Mouse (Mus musculus): ENCODE data around the gene Cadm3. TPM values are rescaled to one million over a fixed set of nuclear protein-coding genes. Genes with fewer than 3 reads are reported as not detected.

Gene Cadm3
- total and polyA plus RNA-seq, 3 experiments, result 0.44 TPM; not detected in 2

DNA sequence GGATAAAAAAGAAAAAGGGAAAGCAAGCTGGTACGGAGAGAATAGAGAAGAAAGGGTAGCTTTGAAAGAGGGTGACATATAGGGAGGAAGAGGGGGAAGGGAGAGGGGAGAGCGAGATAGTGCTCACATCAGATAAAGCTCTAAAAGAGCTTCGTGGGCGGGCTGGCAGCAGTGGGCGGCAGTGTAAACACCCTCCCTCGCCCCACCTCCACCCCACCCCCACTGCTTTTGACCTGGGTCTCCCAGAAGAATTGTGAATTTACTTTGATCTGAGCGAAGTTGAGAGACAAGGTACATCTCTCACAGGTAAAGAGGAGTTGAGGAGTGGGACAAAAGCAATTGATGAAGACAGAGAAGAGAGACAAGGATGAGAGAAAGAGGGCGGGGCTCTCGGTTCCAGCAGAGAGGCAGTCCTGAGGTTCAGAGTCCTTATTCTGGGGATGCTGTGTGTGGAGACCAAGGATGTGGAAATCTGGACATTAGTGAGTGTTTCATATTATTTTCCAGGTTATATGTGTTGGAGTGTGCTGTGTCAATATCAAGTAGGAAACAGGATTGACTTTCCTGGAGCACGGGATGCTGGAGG is 17.0 kb downstream of the Cadm3 start, which contains the start of gene Aim2:
Aim2 (plus strand) TSS at position 508 of the 586 bp plus-strand sequence.
- Histone ChIP-seq H3K27me3 (ENCODE audit: insufficient read depth, low read length) (no peaks in the 10 kb centered on the region), H3K4me1 (ENCODE audit: insufficient read depth, low read depth, low read length) (peaks cover 2% of the 10 kb centered on the region; the same call in 1 of the 2 replicates), H3K36me3 (replicated peaks) (no peaks in the 10 kb centered on the region), H3K9me3 (replicated peaks) (peaks cover 15% of the 10 kb centered on the region), H3K4me3 (ENCODE audit: low read depth, low read length) (no peak within 1 kb of the TSS; the same call in 1 of the 2 replicates)
- TF ChIP-seq GATA1 (IDR thresholded peaks at IDR 0.05; ENCODE audit: borderline replicate concordance, low read length) (no peak), POLR2AphosphoS5 (IDR thresholded peaks at IDR 0.05; ENCODE audit: insufficient replicate concordance, low read depth, low read length) (no peak), CTCF (IDR thresholded peaks at IDR 0.05; ENCODE audit: low read depth, low read length) (no peak), TAL1 (conservative IDR thresholded peaks at IDR 0.05; ENCODE audit: low read depth, low read length) (no peak), GATA2 (IDR thresholded peaks at IDR 0.05; ENCODE audit: borderline replicate concordance, low read depth, low read length) (no peak)
- no peak for ATAC-seq (ENCODE audit: extremely low read depth, insufficient number of reproducible peaks, low FRiP score, poor library complexity, severe bottlenecking)
- DNase-seq (ENCODE audit: low spot score), result no peak

DNA sequence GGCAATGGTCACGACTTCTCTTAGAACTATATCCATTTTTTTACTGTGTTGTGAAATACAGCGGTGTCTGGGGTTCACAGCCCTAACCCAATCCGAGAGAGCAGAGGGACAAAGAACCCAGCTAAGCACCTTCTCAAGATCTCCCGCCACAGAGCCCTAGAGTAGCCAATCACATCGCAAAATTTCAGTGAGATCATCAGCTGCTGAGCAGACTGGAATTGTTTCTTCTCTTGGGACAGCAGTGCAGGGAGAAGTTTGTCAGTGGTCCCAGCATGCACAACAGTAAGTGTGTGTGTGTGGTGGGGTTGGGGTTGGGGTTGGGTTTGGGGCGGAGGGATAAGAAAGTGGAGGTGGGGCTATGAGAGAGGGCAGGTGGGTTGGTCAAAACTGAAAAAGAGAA is 17.5 kb downstream of the Cadm3 start:
- ATAC-seq (ENCODE audit: extremely low read depth, insufficient number of reproducible peaks, low FRiP score, poor library complexity, severe bottlenecking) (peak; percentile 51), DNase-seq (ENCODE audit: low spot score) (peak; percentile 23)
- peaks cover 2% of the 10 kb centered on the region; the same call in 1 of the 2 replicates for H3K4me1 ChIP-seq (ENCODE audit: insufficient read depth, low read depth, low read length)
- TF ChIP-seq GATA1 (IDR thresholded peaks at IDR 0.05; ENCODE audit: borderline replicate concordance, low read length) (no peak), GATA2 (IDR thresholded peaks at IDR 0.05; ENCODE audit: borderline replicate concordance, low read depth, low read length) (no peak), CTCF (IDR thresholded peaks at IDR 0.05; ENCODE audit: low read depth, low read length) (no peak), POLR2AphosphoS5 (IDR thresholded peaks at IDR 0.05; ENCODE audit: insufficient replicate concordance, low read depth, low read length) (no peak), TAL1 (conservative IDR thresholded peaks at IDR 0.05; ENCODE audit: low read depth, low read length) (no peak)
- H3K36me3 ChIP-seq (replicated peaks), result no peaks in the 10 kb centered on the region
- H3K9me3 ChIP-seq (replicated peaks), result peaks cover 14% of the 10 kb centered on the region
- no peak overlapping the region; the same call in 1 of the 2 replicates for H3K4me3 ChIP-seq (ENCODE audit: low read depth, low read length)
- no peaks in the 10 kb centered on the region for H3K27me3 ChIP-seq (ENCODE audit: insufficient read depth, low read length)

DNA sequence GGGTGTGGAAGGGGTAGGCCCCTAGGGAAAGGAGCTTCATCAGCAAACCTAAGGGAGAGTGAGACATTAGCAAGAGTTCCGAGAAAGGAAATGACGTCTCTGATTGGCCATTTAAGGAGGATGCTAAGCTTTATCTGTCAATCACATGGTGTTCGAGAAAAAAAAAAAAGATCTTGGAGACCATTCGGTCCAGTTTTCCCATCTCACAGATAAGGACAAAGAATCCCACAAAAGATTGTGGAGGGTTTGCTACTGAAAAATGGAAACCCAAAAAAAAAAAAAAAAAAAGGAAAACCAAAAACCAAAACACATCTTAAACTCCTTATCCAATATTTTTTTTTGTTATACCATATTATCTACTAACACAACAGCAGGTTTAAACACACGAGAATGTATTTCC is 18.3 kb downstream of the Cadm3 start:
- no peak overlapping the region for H3K4me3 ChIP-seq (ENCODE audit: low read depth, low read length)
- ATAC-seq (ENCODE audit: extremely low read depth, insufficient number of reproducible peaks, low FRiP score, poor library complexity, severe bottlenecking) (no peak), DNase-seq (ENCODE audit: low spot score) (no peak)
- H3K4me1 ChIP-seq (ENCODE audit: insufficient read depth, low read depth, low read length), result peaks cover 2% of the 10 kb centered on the region; the same call in 1 of the 2 replicates
- peaks cover 15% of the 10 kb centered on the region; the same call in 1 of the 2 replicates for H3K9me3 ChIP-seq (replicated peaks)
- TF ChIP-seq POLR2AphosphoS5 (IDR thresholded peaks at IDR 0.05; ENCODE audit: insufficient replicate concordance, low read depth, low read length) (no peak), TAL1 (conservative IDR thresholded peaks at IDR 0.05; ENCODE audit: low read depth, low read length) (no peak)
- no peaks in the 10 kb centered on the region for H3K27me3 ChIP-seq (ENCODE audit: insufficient read depth, low read length)
- H3K36me3 ChIP-seq (replicated peaks), result no peaks in the 10 kb centered on the region

DNA sequence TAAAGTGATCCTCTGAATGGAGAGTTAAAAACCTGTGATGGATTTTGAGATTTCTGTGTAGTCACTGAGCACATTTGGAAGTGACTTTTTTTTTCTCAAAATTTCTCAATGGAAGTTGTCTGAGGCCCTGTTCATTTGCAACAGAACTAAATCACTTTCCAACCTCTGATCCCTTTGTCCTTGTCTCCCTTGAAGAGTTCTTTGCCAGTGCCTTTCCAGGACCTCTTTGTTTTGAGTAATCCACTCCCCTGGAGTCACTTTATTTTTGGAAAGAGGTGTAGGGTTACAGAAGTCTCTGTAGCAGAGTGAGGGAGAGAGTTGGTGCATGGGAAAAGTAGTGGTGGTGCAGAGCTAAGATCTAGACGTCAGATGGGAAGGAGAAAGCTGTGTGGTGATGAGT is 19.0 kb downstream of the Cadm3 start:
- no peak for DNase-seq (ENCODE audit: low spot score)
- H3K4me3 ChIP-seq (ENCODE audit: low read depth, low read length), result no peak overlapping the region
- no peaks in the 10 kb centered on the region for H3K27me3 ChIP-seq (ENCODE audit: insufficient read depth, low read length)
- ATAC-seq (ENCODE audit: extremely low read depth, insufficient number of reproducible peaks, low FRiP score, poor library complexity, severe bottlenecking), result no peak
- H3K36me3 ChIP-seq (replicated peaks), result no peaks in the 10 kb centered on the region
- peaks cover 15% of the 10 kb centered on the region; the same call in 1 of the 2 replicates for H3K9me3 ChIP-seq (replicated peaks)
- H3K4me1 ChIP-seq (ENCODE audit: insufficient read depth, low read depth, low read length), result peaks cover 2% of the 10 kb centered on the region; the same call in 1 of the 2 replicates
- TF ChIP-seq GATA1 (IDR thresholded peaks at IDR 0.05; ENCODE audit: borderline replicate concordance, low read length) (no peak), TAL1 (conservative IDR thresholded peaks at IDR 0.05; ENCODE audit: low read depth, low read length) (no peak), CTCF (IDR thresholded peaks at IDR 0.05; ENCODE audit: low read depth, low read length) (no peak), POLR2AphosphoS5 (IDR thresholded peaks at IDR 0.05; ENCODE audit: insufficient replicate concordance, low read depth, low read length) (no peak), GATA2 (IDR thresholded peaks at IDR 0.05; ENCODE audit: borderline replicate concordance, low read depth, low read length) (no peak)

DNA sequence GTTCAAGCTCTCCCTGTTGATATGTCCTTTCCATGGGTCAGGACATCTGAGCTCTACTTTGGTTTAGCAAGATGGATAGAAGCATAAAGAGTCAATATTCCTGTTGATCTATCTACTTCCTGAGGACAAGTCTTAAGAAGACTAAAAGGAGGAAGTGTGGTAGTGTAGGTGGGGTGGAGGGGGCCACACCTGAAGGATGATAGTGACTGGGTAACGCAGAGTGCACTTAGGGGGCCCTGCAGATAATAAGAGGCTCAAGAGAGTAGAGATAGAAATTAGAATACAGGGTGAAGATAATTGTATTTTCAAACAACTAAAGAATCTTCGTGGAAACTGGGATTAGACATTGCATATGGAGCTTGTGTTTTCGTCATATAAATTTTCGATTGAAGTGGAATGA is 22.4 kb downstream of the Cadm3 start:
- Histone ChIP-seq H3K4me1 (ENCODE audit: insufficient read depth, low read depth, low read length) (no peaks in the 10 kb centered on the region; the same call in 1 of the 2 replicates), H3K4me3 (ENCODE audit: low read depth, low read length) (no peak overlapping the region), H3K27me3 (ENCODE audit: insufficient read depth, low read length) (no peaks in the 10 kb centered on the region), H3K36me3 (replicated peaks) (no peaks in the 10 kb centered on the region), H3K9me3 (replicated peaks) (peaks cover 27% of the 10 kb centered on the region)
- TF ChIP-seq GATA1 (IDR thresholded peaks at IDR 0.05; ENCODE audit: borderline replicate concordance, low read length), result no peak
- no peak for TF ChIP-seq TAL1 (conservative IDR thresholded peaks at IDR 0.05; ENCODE audit: low read depth, low read length)
- no peak for TF ChIP-seq CTCF (IDR thresholded peaks at IDR 0.05; ENCODE audit: low read depth, low read length)
- TF ChIP-seq GATA2 (IDR thresholded peaks at IDR 0.05; ENCODE audit: borderline replicate concordance, low read depth, low read length), result no peak
- no peak for DNase-seq (ENCODE audit: low spot score)
- no peak for ATAC-seq (ENCODE audit: extremely low read depth, insufficient number of reproducible peaks, low FRiP score, poor library complexity, severe bottlenecking)

DNA sequence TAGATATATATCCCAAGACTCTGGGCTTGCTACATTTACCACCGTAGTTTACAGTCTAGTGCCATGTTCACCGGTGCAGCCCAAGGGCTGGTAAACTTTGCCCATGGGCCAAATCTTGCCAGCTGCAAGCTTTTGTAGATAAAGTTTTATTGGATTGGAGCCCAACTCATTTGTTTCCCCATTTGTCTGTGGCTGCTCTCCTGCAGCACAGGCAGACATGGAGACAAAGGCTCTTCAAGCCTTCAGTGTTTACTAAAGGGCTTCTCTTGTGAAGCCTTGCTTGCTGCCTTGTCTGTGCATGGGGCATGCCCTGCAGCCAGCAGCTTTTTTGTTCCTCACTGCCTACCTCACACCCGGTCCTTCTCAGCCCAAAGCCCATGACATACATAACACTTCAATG is 23.6 kb downstream of the Cadm3 start:
- ATAC-seq (ENCODE audit: extremely low read depth, insufficient number of reproducible peaks, low FRiP score, poor library complexity, severe bottlenecking) (no peak), DNase-seq (ENCODE audit: low spot score) (no peak)
- H3K4me1 ChIP-seq (ENCODE audit: insufficient read depth, low read depth, low read length), result no peaks in the 10 kb centered on the region; the same call in 1 of the 2 replicates

More for the DNA sequence above, 23.6 kb downstream of the Cadm3 start:
- TF ChIP-seq POLR2AphosphoS5 (IDR thresholded peaks at IDR 0.05; ENCODE audit: insufficient replicate concordance, low read depth, low read length) (no peak), CTCF (IDR thresholded peaks at IDR 0.05; ENCODE audit: low read depth, low read length) (no peak), GATA1 (IDR thresholded peaks at IDR 0.05; ENCODE audit: borderline replicate concordance, low read length) (no peak), GATA2 (IDR thresholded peaks at IDR 0.05; ENCODE audit: borderline replicate concordance, low read depth, low read length) (no peak), TAL1 (conservative IDR thresholded peaks at IDR 0.05; ENCODE audit: low read depth, low read length) (no peak)
- no peak overlapping the region for H3K4me3 ChIP-seq (ENCODE audit: low read depth, low read length)
- peaks cover 27% of the 10 kb centered on the region for H3K9me3 ChIP-seq (replicated peaks)
- H3K27me3 ChIP-seq (ENCODE audit: insufficient read depth, low read length), result no peaks in the 10 kb centered on the region
- H3K36me3 ChIP-seq (replicated peaks), result no peaks in the 10 kb centered on the region
